Mouse (Mus musculus): ENCODE data around the gene Casp14.

DNA sequence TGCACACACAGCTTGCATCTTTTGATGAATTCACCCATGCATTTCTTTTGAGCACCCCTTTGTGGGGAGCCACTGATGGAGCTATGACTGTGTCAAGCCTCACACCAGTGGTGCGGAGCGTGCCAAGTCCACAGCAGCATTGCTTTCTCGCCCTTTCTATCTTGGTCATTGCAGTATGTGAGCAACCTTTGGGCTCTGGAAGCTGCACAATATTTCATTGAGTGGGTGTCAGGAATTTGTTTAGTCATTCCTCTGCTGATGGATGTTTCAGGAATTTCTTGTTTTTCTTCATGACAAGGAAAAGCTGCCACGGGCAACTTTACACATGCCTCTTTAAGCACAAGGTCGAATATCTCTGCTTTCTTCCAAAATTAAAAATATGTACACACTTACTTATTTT lies 3.9 kb upstream of the Casp14 start:
- TF ChIP-seq CTCF (IDR thresholded peaks at IDR 0.05; ENCODE audit: low read depth) (no peak), EP300 (IDR thresholded peaks at IDR 0.05; ENCODE audit: low read depth) (no peak)
